Mouse (Mus musculus): ENCODE results near the gene Bmp2k. TPM values are rescaled to one million over a fixed set of nuclear protein-coding genes. Genes with fewer than 3 reads are reported as not detected.
A peak's percentile ranks its signal among the peaks of the same experiment; 100 is the strongest.
"Not testable (repeated sequence)": the region's sequence is repeated elsewhere in the genome, so short reads cannot be mapped to it uniquely, and the experiment has no call there.

Bmp2k gene
- polyA plus RNA-seq, 1 experiment from 2014 or later = 57.2 TPM

GRCm38 (mm10) chr5:97028004-97028403, 30.5 kb downstream of the Bmp2k start:
- 90% methylated on average over 8 of the region's 8 CpGs for WGBS (ENCODE audit: insufficient replicate concordance)
- no peak overlapping the region for H3K9ac ChIP-seq
- H3K4me1 ChIP-seq = peaks cover 82% of the 10 kb centered on the region
- H3K4me3 ChIP-seq = no peak overlapping the region
- no peaks in the 10 kb centered on the region for H3K27me3 ChIP-seq (replicated peaks)
- peaks cover 84% of the 10 kb centered on the region for H3K36me3 ChIP-seq
- ATAC-seq = no peak
- H3K9me3 ChIP-seq (replicated peaks) = no peaks in the 10 kb centered on the region
- no peak overlapping the region for H3K4me2 ChIP-seq
- peak overlapping the region; percentile 45; the same call in 1 of the 2 replicates for H3K27ac ChIP-seq

GRCm38 (mm10) chr5:97028840-97029239, 31.4 kb downstream of the Bmp2k start:
- Histone ChIP-seq H3K4me1 (peaks cover 81% of the 10 kb centered on the region), H3K36me3 (peaks cover 85% of the 10 kb centered on the region), H3K27ac (0 out of 2 replicates have a peak overlapping the region, but pooled peaks have one; percentile 36)
- H3K4me3 ChIP-seq; H3K27me3 ChIP-seq (replicated peaks); H3K4me2 ChIP-seq; H3K9me3 ChIP-seq (replicated peaks); H3K9ac ChIP-seq: not testable (repeated sequence)
- peak; percentile 20; the same call in 1 of the 2 replicates for ATAC-seq
- 17% methylated on average over 1 of the region's 1 CpGs for WGBS (ENCODE audit: insufficient replicate concordance)

GRCm38 (mm10) chr5:97031771-97032170, 34.3 kb downstream of the Bmp2k start:
- Histone ChIP-seq H3K4me3 (no peak overlapping the region), H3K36me3 (peaks cover 97% of the 10 kb centered on the region), H3K27me3 (replicated peaks) (no peaks in the 10 kb centered on the region), H3K4me1 (peaks cover 64% of the 10 kb centered on the region), H3K9me3 (replicated peaks) (no peaks in the 10 kb centered on the region), H3K4me2 (no peak overlapping the region), H3K27ac (no peak overlapping the region), H3K9ac (no peak overlapping the region)
- 89% methylated on average over 6 of the region's 6 CpGs for WGBS (ENCODE audit: insufficient replicate concordance)
- ATAC-seq = no peak

- Histone ChIP-seq H3K4me3 (no peak overlapping the region), H3K4me2 (no peak overlapping the region), H3K27me3 (replicated peaks) (no peaks in the 10 kb centered on the region), H3K27ac (no peak overlapping the region), H3K4me1 (peaks cover 18% of the 10 kb centered on the region), H3K9me3 (replicated peaks) (no peaks in the 10 kb centered on the region), H3K9ac (no peak overlapping the region), H3K36me3 (peaks cover 91% of the 10 kb centered on the region)
- WGBS (ENCODE audit: insufficient replicate concordance) = 87% methylated on average over 7 of the region's 7 CpGs
- no peak for ATAC-seq
Measured at GRCm38 (mm10) chr5:97045260-97045659, 47.8 kb downstream of the Bmp2k start.

- Histone ChIP-seq H3K27me3 (replicated peaks) (no peaks in the 10 kb centered on the region), H3K9me3 (replicated peaks) (no peaks in the 10 kb centered on the region), H3K27ac (no peak overlapping the region), H3K4me1 (peaks cover 18% of the 10 kb centered on the region), H3K36me3 (peaks cover 95% of the 10 kb centered on the region), H3K4me3 (no peak overlapping the region), H3K9ac (no peak overlapping the region), H3K4me2 (no peak overlapping the region)
- ATAC-seq = no peak
- WGBS (ENCODE audit: insufficient replicate concordance) = 90% methylated on average over 10 of the region's 10 CpGs
Measured at GRCm38 (mm10) chr5:97046680-97047079, 49.2 kb downstream of the Bmp2k start.

GRCm38 (mm10) chr5:97048905-97049304, 51.4 kb downstream of the Bmp2k start:
- Histone ChIP-seq H3K27ac (no peak overlapping the region), H3K27me3 (replicated peaks) (no peaks in the 10 kb centered on the region), H3K9me3 (replicated peaks) (no peaks in the 10 kb centered on the region), H3K9ac (no peak overlapping the region), H3K4me2 (no peak overlapping the region), H3K4me1 (peaks cover 18% of the 10 kb centered on the region), H3K4me3 (no peak overlapping the region), H3K36me3 (peaks cover 97% of the 10 kb centered on the region)
- no peak; the same call in 1 of the 2 replicates for ATAC-seq
- WGBS (ENCODE audit: insufficient replicate concordance) = 83% methylated on average over 5 of the region's 5 CpGs

- Histone ChIP-seq H3K4me3 (no peak overlapping the region), H3K9ac (no peak overlapping the region), H3K9me3 (replicated peaks) (no peaks in the 10 kb centered on the region), H3K27me3 (replicated peaks) (no peaks in the 10 kb centered on the region), H3K27ac (peak overlapping the region; percentile 54), H3K4me1 (peaks cover 8% of the 10 kb centered on the region), H3K36me3 (peaks cover 99% of the 10 kb centered on the region), H3K4me2 (no peak overlapping the region)
- ATAC-seq = no peak
- WGBS (ENCODE audit: insufficient replicate concordance) = 75% methylated on average over 5 of the region's 5 CpGs
Measured at GRCm38 (mm10) chr5:97054166-97054565, 56.7 kb downstream of the Bmp2k start.

- Histone ChIP-seq H3K36me3 (peaks cover 98% of the 10 kb centered on the region), H3K4me3 (no peak overlapping the region), H3K27ac (0 out of 2 replicates have a peak overlapping the region, but pooled peaks have one; percentile 1), H3K4me1 (peaks cover 8% of the 10 kb centered on the region; the same call in 1 of the 2 replicates), H3K9ac (no peak overlapping the region), H3K4me2 (no peak overlapping the region), H3K9me3 (replicated peaks) (no peaks in the 10 kb centered on the region), H3K27me3 (replicated peaks) (no peaks in the 10 kb centered on the region)
- no peak for ATAC-seq
- WGBS (ENCODE audit: insufficient replicate concordance) = 82% methylated on average over 10 of the region's 10 CpGs
Measured at GRCm38 (mm10) chr5:97054801-97055200, 57.3 kb downstream of the Bmp2k start.

GRCm38 (mm10) chr5:97055511-97056068, 58.1 kb downstream of the Bmp2k start:
- no peak overlapping the region for H3K9ac ChIP-seq
- WGBS (ENCODE audit: insufficient replicate concordance) = 17% methylated on average over 1 of the region's 1 CpGs
- H3K4me1 ChIP-seq = peaks cover 8% of the 10 kb centered on the region; the same call in 1 of the 2 replicates
- H3K27me3 ChIP-seq (replicated peaks) = no peaks in the 10 kb centered on the region
- no peak overlapping the region for H3K4me3 ChIP-seq
- peaks cover 98% of the 10 kb centered on the region for H3K36me3 ChIP-seq
- H3K4me2 ChIP-seq = no peak overlapping the region
- ATAC-seq = no peak
- H3K9me3 ChIP-seq (replicated peaks) = no peaks in the 10 kb centered on the region
- no peak overlapping the region for H3K27ac ChIP-seq

GRCm38 (mm10) chr5:97056359-97056758, 58.9 kb downstream of the Bmp2k start:
- Histone ChIP-seq H3K27ac (no peak overlapping the region), H3K4me1 (peaks cover 12% of the 10 kb centered on the region; the same call in 1 of the 2 replicates), H3K4me2 (no peak overlapping the region), H3K4me3 (no peak overlapping the region), H3K9me3 (replicated peaks) (no peaks in the 10 kb centered on the region), H3K36me3 (peaks cover 98% of the 10 kb centered on the region), H3K27me3 (replicated peaks) (no peaks in the 10 kb centered on the region), H3K9ac (no peak overlapping the region)
- ATAC-seq = no peak
- WGBS (ENCODE audit: insufficient replicate concordance) = 88% methylated on average over 3 of the region's 3 CpGs

- H3K4me3 ChIP-seq = no peak overlapping the region
- no peaks in the 10 kb centered on the region for H3K27me3 ChIP-seq (replicated peaks)
- H3K9ac ChIP-seq = no peak overlapping the region
- no peaks in the 10 kb centered on the region for H3K9me3 ChIP-seq (replicated peaks)
- no peak overlapping the region for H3K4me2 ChIP-seq
- no peak overlapping the region for H3K27ac ChIP-seq
- 86% methylated on average over 12 of the region's 12 CpGs for WGBS (ENCODE audit: insufficient replicate concordance)
- no peak for ATAC-seq
- peaks cover 98% of the 10 kb centered on the region for H3K36me3 ChIP-seq
- H3K4me1 ChIP-seq = peaks cover 12% of the 10 kb centered on the region; the same call in 1 of the 2 replicates
Measured at GRCm38 (mm10) chr5:97056791-97057450, 59.4 kb downstream of the Bmp2k start.

- Histone ChIP-seq H3K9ac (no peak overlapping the region), H3K27me3 (replicated peaks) (no peaks in the 10 kb centered on the region), H3K4me3 (no peak overlapping the region), H3K4me2 (no peak overlapping the region), H3K4me1 (0 out of 2 replicates have a peak, but pooled peaks cover 4% of the 10 kb centered on the region), H3K27ac (0 out of 2 replicates have a peak overlapping the region, but pooled peaks have one; percentile 20), H3K9me3 (replicated peaks) (no peaks in the 10 kb centered on the region), H3K36me3 (peaks cover 98% of the 10 kb centered on the region)
- 79% methylated on average over 3 of the region's 3 CpGs for WGBS (ENCODE audit: insufficient replicate concordance)
- ATAC-seq = no peak
Measured at GRCm38 (mm10) chr5:97060864-97061263, 63.4 kb downstream of the Bmp2k start.

All from liver, embryonic 12.5 days (tissue).